Mouse (Mus musculus): ENCODE results near the gene Pofut2. TPM values are rescaled to one million over a fixed set of nuclear protein-coding genes. Genes with fewer than 3 reads are reported as not detected.

Pofut2 gene
- polyA plus RNA-seq, 1 experiment from 2014 or later = 96.7 TPM

- Histone ChIP-seq H3K27me3 (replicated peaks) (no peaks in the 10 kb centered on the region), H3K4me1 (replicated peaks) (no peaks in the 10 kb centered on the region), H3K4me2 (replicated peaks) (no peak overlapping the region), H3K9me3 (no peaks in the 10 kb centered on the region), H3K9ac (no peak overlapping the region), H3K36me3 (no peaks in the 10 kb centered on the region), H3K27ac (no peak overlapping the region), H3K4me3 (replicated peaks) (no peak overlapping the region)
- ATAC-seq = no peak
- 76% methylated on average over 8 of the region's 8 CpGs for WGBS
Measured at GRCm38 (mm10) chr10:77305766-77306165, 46.7 kb downstream of the Pofut2 start.

- H3K9ac ChIP-seq = no peak overlapping the region
- no peak for ATAC-seq
Measured at GRCm38 (mm10) chr10:77308978-77309377, 50.0 kb downstream of the Pofut2 start.

DNA sequence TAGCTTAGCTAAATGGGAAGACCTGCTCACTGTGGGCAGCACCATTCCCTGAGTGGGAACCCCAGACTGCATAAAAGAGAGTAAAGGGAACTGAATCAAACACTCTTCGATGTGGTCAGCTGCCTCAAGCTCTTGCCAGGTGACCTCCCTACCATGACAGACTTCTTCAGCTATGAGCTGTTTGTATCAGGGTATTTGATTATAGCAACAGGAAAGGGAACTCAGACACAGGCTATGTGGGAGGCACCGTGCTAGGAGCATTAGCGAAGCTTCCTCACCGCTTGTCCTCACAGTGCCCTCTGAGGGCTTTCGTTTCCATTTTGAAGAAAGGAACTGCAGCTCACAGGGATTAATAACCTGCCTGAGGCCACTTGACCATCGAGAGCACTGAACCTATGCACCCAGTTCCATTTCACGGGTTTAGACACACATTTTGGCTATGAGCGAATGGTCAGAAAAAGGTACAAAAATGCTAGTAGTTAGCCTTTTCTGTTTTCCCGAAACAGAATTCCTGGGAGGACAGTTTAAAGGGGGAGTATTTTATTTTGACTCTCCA is 55.8 kb downstream of the Pofut2 start:
- ATAC-seq = no peak
- Histone ChIP-seq H3K9me3 (no peaks in the 10 kb centered on the region), H3K4me1 (replicated peaks) (no peaks in the 10 kb centered on the region), H3K4me3 (replicated peaks) (no peak overlapping the region), H3K9ac (no peak overlapping the region), H3K36me3 (no peaks in the 10 kb centered on the region), H3K27me3 (replicated peaks) (no peaks in the 10 kb centered on the region), H3K4me2 (replicated peaks) (no peak overlapping the region), H3K27ac (no peak overlapping the region)
- WGBS = 85% methylated on average over 9 of the region's 9 CpGs

More at GRCm38 (mm10) chr10:77308978-77309377, 50.0 kb downstream of the Pofut2 start:
- H3K36me3 ChIP-seq = no peaks in the 10 kb centered on the region
- no peak overlapping the region for H3K27ac ChIP-seq
- no peaks in the 10 kb centered on the region for H3K9me3 ChIP-seq
- WGBS = 53% methylated on average over 10 of the region's 10 CpGs
- no peak overlapping the region for H3K4me3 ChIP-seq (replicated peaks)
- no peak overlapping the region for H3K4me2 ChIP-seq (replicated peaks)
- no peaks in the 10 kb centered on the region for H3K4me1 ChIP-seq (replicated peaks)
- H3K27me3 ChIP-seq (replicated peaks) = no peaks in the 10 kb centered on the region

DNA sequence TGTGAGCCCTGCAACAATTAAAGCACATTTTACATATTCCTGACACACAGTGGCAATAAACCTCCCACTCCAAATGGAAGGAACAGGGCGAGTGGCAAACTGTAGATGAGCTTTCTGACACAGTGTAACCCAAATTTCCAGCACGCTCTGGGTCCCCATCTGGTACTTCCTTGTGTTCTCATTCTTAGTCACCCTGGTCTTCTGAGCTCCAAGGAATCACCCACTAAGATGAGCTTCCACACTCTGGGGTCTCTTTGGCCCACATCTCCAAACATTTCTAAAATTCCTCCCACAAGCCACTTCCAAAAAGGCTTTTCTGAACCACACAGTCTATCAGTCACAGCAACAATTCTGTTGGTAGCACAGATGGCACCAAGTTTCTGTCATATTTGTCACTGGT is 56.7 kb downstream of the Pofut2 start:
- no peak overlapping the region for H3K4me2 ChIP-seq (replicated peaks)
- no peaks in the 10 kb centered on the region for H3K27me3 ChIP-seq (replicated peaks)
- no peak overlapping the region for H3K9ac ChIP-seq
- H3K27ac ChIP-seq = no peak overlapping the region
- no peak overlapping the region for H3K4me3 ChIP-seq (replicated peaks)
- H3K4me1 ChIP-seq (replicated peaks) = no peaks in the 10 kb centered on the region
- no peak for ATAC-seq
- no peaks in the 10 kb centered on the region for H3K9me3 ChIP-seq
- H3K36me3 ChIP-seq = no peaks in the 10 kb centered on the region
- WGBS = 89% methylated on average over 2 of the region's 2 CpGs

Other genes with a start within 250 kb of the Pofut2 start
- gene Slc19a1, start 227.0 kb upstream of the Pofut2 start, polyA plus RNA-seq (2015; fragmentation: Nextera tagmentation; extraction: Ambion mirVana) = 43.1 and 50.9 TPM in 2 replicates
- 59.5 and 59.7 TPM in 2 replicates for gene Col18a1, start 92.7 kb upstream of the Pofut2 start, polyA plus RNA-seq (2015; fragmentation: Nextera tagmentation; extraction: Ambion mirVana)
- gene Adarb1, start 159.1 kb downstream of the Pofut2 start, polyA plus RNA-seq (2015; fragmentation: Nextera tagmentation; extraction: Ambion mirVana) = 4.4 and 5.8 TPM in 2 replicates